Mouse (Mus musculus) left cerebral cortex, postnatal 10 days (tissue): ENCODE measurements around the gene Fgl2. TPM values are rescaled to one million over a fixed set of nuclear protein-coding genes. Genes with fewer than 3 reads are reported as not detected.

Source experiments
- DNase-seq, 2 experiments: peaks; one replicate each; pipeline ENCODE4 v3.0.0; 2021 to 2022; ENCODE audit warnings: low spot score in 2 of 2, mixed read lengths in 1 of 2; ENCODE audit errors: extremely low spot score in 1 of 2
- intact Hi-C: fragments of 180-260 bp; cut with DNase I; formaldehyde crosslinking; loops from one replicate; pipeline ENCODE4 v1.15.1; 2025
- total RNA-seq, 2 experiments: library from RNA; stranded (reverse); gene quantifications; 2 replicates each; pipeline ENCODE4 v1.2.3; 2021

Gene Fgl2
- total RNA-seq, 2 experiments from 2014 or later: 2.0 to 2.1 TPM

DNA sequence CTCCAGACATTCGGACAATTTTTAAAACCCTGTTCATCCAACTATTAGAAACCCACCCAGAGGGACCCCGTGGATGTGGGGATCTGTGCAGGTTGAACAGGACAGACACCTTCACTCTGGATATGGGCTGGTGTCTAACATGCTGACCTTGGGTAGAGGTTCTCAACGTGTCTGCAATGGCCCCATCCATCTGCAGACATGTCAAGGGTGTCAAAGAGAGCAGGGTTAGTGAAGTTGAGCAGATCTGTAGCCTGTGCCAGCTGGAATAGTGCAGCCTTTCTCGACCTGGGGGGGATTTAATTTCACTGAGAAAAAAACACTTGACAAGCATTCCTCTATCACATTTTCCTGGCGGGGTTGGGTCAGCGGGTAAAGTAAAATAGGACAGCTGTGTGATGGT, 10.2 kb downstream of the Fgl2 start:
- DNase-seq: no peak
- intact Hi-C loops: no loop called here

GRCm38 (mm10) chr5:21383392-21384251, 11.2 kb downstream of the Fgl2 start:
- DNase-seq: peak in 1 of 2 experiments; percentile 58
- intact Hi-C loops: no loop called here

DNA sequence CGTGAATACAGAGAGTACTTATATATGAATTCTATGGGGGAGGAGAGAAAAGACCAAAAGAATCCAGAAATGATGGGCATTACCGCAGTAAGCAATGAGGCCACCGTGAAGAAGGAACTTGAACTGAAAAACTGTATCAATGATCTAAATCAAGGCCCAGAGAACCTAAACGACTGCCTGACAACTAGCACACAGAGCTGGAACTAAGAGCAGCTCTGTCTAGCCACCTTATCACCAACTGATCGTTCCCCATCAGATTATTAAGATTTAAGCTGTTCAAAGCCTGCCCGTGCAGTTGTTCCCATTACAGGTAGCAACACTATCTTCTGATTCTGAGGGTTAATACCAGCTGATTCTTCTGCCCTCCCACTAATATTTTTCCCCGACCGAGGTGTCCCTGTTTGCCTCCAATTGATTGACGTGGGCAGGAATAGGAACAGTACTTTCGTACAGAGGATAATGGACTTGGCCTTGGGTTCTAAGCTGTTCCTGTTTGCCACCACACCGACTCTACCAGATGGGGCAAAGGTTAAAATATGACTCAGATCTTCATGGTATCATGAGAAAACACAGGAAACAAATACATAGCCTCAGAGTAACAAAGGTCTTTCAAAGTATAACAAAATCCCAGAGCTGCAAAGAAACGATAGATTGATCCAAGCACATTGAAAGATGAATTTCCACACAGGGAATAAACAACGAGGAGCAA, 12.0 kb downstream of the Fgl2 start:
- intact Hi-C loops: no loop called here
- DNase-seq: no peak

DNA sequence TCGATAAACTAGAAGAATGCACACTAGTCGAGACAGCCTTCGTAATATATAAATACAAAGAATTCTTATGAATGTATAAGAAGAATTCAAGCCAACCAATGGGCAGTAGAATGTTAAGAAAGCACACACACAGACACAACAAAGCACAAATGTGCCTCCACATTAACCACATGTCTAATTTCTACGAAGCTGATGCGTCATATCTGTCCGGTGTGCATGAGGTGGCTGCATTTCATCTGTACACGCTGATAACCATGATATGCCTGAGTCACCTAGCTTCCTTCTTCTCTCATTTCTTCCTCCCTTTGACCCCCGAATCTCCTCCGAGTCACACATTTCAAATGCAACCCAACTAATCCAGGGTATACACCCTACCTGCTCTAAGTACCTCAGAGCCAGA, 12.5 kb downstream of the Fgl2 start:
- DNase-seq: no peak
- intact Hi-C loops: no loop called here

- intact Hi-C loops: no loop called here
- no peak for DNase-seq
Observed at GRCm38 (mm10) chr5:21386432-21386831, 14.0 kb downstream of the Fgl2 start.

GRCm38 (mm10) chr5:21387340-21387739, 14.9 kb downstream of the Fgl2 start:
- no peak for DNase-seq
- intact Hi-C loops: no loop called here

GRCm38 (mm10) chr5:21388855-21389254, 16.4 kb downstream of the Fgl2 start:
- intact Hi-C loops: no loop called here
- no peak for DNase-seq

- intact Hi-C loops: no loop called here
- DNase-seq: peak in 1 of 2 experiments; percentile 37
Observed at GRCm38 (mm10) chr5:21391616-21392384, 19.4 kb downstream of the Fgl2 start.

GRCm38 (mm10) chr5:21394562-21394961, 22.1 kb downstream of the Fgl2 start:
- no peak for DNase-seq
- intact Hi-C loops: no loop called here

DNA sequence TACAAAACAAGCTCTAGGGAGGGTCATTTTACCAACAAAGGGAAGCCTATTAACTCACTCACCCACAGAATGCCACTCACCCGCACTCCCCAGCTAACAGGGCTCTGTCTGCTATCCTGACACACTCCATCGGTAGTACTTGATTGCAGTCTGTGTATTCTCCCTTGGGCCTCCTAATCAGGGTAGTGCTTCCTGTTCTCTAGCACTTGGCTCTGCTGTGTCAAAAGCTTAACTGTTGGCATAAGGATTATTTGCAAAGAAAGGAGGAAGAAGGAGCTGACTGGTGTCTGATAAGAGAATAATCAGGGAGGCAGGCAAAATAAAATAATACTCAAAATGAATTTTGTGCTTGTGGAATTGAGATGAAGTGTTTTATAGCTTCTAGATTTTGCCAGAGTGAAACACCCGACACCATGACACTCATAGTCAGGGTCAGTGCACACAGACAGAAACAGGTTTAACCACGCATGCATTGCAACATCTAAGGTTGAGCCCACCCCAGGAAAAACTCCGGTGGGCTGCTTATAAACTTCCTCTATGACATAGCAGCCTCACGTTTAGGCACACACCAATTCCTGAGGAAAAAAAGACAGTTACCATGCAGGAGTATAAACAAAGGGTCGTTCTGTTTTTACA, 22.9 kb downstream of the Fgl2 start:
- intact Hi-C loops: no loop called here
- DNase-seq: no peak

DNA sequence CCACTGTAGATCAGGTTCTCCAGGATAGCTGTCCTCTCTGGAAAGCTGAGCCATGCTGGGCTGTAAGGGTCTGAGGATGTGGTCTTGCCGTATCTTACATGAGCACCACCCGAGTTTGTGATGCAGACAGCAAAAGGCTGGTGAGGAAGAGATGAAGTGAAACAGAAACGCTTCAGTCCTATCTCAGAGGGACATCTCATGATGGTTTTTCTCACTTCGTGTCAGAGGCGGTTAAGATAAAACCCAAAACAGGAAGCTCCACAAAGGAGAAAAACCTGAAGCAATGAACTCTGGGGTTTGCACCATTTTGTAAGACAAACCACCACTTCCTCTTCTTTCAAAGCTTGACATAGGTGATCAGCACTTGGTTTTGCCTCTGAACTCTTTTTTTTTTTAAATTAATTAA, 38.8 kb downstream of the Fgl2 start:
- no peak for DNase-seq
- intact Hi-C loops: loop anchor here (5.0 kb wide), 1 partner anchor 79 kb away; no protein-coding TSS in a partner anchor

GRCm38 (mm10) chr5:21412056-21412455, 39.6 kb downstream of the Fgl2 start:
- no peak for DNase-seq
- intact Hi-C loops: loop anchor here (5.0 kb wide), 1 partner anchor 80 kb away; no protein-coding TSS in a partner anchor

DNA sequence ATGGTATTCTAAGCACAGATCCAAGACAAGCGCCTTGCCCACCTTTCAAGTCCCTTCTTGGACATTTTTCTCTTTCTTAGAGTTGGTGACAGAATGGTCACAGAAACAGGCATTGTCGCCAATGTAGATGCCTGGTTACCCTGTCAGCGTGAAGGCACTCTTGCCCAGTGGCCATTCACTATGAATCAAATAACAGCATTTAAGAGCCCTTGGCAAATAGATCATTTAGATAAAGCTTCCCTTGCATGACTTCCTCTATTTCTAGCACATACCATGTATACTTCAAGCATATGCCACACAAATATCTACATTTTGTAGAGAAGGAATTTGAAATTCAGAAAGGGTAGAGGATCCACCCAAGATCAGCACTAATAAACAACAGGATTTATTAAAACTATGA, 40.9 kb downstream of the Fgl2 start:
- intact Hi-C loops: loop anchor here (5.0 kb wide), 1 partner anchor 81 kb away; no protein-coding TSS in a partner anchor
- DNase-seq: no peak

DNA sequence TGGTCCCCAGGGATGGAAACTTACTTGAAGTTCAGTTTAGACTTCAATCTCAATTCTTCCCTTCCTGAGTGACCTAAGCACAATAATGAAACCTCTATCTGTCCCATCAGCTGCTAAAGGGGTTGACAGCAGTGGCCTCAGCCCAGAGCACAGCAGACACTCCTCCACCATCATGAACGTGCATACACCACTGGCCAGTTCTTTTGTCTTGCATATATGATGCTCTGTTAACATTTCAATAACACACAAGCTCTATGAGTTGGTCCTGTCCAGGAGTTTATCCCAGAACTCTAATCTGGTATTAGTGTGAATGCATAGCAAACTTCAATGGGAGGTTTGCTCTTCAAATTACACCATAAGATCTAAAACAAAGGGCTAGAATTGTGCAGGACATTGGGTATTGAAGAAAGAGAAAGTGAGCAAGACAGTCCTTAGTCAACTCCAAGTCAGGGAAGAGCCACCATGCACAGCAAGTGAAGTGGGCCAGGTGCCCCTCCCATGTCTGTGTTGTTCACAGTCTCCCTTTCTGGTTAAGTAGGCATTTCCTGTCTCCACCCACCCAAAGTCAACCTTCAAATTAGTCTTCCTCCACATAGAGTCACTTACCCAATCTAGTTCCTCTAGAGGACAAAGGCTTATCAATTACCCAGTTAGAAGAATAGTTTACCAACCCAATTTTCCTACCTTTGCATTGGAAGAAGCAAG, 41.8 kb downstream of the Fgl2 start:
- intact Hi-C loops: loop anchor here (5.0 kb wide), 1 partner anchor 82 kb away; no protein-coding TSS in a partner anchor
- no peak for DNase-seq

DNA sequence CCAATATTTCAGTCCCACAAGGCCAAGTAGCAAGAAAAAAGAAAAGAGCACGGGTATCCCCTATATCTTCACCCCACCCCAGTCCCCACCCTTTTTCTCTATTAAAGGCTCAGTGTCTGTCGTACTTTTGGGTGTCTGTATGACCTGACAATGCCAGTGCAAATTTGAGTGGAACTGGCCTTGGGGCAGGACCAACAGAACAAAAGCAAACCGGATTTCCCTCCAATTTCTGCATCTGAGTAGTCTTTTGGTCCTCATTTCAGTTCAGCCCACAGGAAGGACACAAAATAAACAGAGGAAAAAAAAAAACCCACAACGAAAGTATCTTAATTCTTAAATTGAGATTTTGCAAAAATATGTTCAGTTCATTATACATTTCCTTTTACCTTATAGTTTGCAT, 46.2 kb downstream of the Fgl2 start:
- intact Hi-C loops: no loop called here
- no peak for DNase-seq

DNA sequence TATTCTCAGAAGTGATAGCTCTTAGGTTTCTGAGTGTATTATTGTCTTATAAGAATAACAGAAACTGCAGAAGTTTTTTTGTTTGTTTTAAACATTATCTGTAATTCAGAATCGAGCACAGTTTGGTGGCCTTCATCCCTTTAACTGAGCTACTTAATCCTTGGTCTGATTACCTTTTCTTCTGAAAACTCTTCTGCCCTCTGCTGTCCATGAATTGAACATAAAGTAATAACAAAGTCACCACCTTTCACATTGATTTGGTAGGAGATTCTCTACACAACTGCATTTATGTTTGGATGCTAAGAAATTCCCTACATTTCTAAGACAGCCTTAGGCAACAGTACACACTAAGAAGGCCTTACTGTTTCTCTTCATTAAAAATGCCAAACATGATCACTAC, 48.2 kb downstream of the Fgl2 start:
- no peak for DNase-seq
- intact Hi-C loops: loop anchor here (5.0 kb wide), 2 partner anchors 143 to 158 kb away; no protein-coding TSS in a partner anchor

- intact Hi-C loops: loop anchor here (5.0 kb wide), 2 partner anchors 148 to 163 kb away; no protein-coding TSS in a partner anchor
- DNase-seq: peak; percentile 95 to 97
Observed at GRCm38 (mm10) chr5:21424614-21425602, 52.5 kb downstream of the Fgl2 start, which contains the start of the genes Ccdc146 and Fam185a. Gene Ccdc146 (minus strand): TSS chr5:21424677. Gene Fam185a (plus strand): TSS chr5:21424958.
